Mouse (Mus musculus) heart, embryonic 15.5 days (tissue): ENCODE data around the gene Rgs12. TPM values are rescaled to one million over a fixed set of nuclear protein-coding genes. Genes with fewer than 3 reads are reported as not detected.

Experiments used
- ATAC-seq: fragments of 200-750 bp; cut with Nextera tagmentation; replicated peaks from 2 replicates; pipeline ENCODE4 v1.8.0; 2017; ENCODE audit warnings: low read depth, moderate TSS enrichment; ENCODE audit not compliant: insufficient number of reproducible peaks, insufficient read depth, low FRiP score
- H3K27ac ChIP-seq: fragments of 300-500 bp; sonication (generic); 2 replicates; pipeline ENCODE4 v1.5.1; 2015; ENCODE audit warnings: mild to moderate bottlenecking, inconsistent platforms
- H3K27me3 ChIP-seq: fragments of 300-500 bp; sonication (generic); 2 replicates; pipeline ENCODE4 v1.6.1; 2015; ENCODE audit warnings: inconsistent platforms
- H3K36me3 ChIP-seq: fragments of 300-500 bp; sonication (generic); 2 replicates; pipeline ENCODE4 v1.6.1; 2015; ENCODE audit warnings: mild to moderate bottlenecking, inconsistent platforms
- H3K4me1 ChIP-seq: fragments of 300-500 bp; sonication (generic); replicated peaks from 2 replicates; pipeline ENCODE4 v1.6.1; 2015; ENCODE audit warnings: inconsistent platforms
- H3K4me2 ChIP-seq: fragments of 300-500 bp; sonication (generic); 2 replicates; pipeline ENCODE4 v1.6.1; 2015; ENCODE audit warnings: inconsistent platforms, mild to moderate bottlenecking, moderate library complexity
- H3K4me3 ChIP-seq: fragments of 300-500 bp; sonication (generic); 2 replicates; pipeline ENCODE4 v1.5.1; 2015; ENCODE audit warnings: mild to moderate bottlenecking, inconsistent platforms
- H3K9ac ChIP-seq: fragments of 300-500 bp; sonication (generic); 2 replicates; pipeline ENCODE4 v1.6.1; 2015; ENCODE audit warnings: mild to moderate bottlenecking, inconsistent platforms
- H3K9me3 ChIP-seq: fragments of 300-500 bp; sonication (generic); replicated peaks from 2 replicates; pipeline ENCODE4 v1.6.1; 2016; ENCODE audit warnings: inconsistent platforms
- WGBS: fragments of 180-500 bp; shearing (Covaris S2); methylation state at CpG from one replicate; pipeline ENCODE4 v1.1.7; 2015; ENCODE audit warnings: mixed read lengths; 5-methylcytosine and 5-hydroxymethylcytosine counted together
- polyA plus RNA-seq: library from polyadenylated mRNA; unstranded; fragments of >200 nt; fragmentation: Nextera tagmentation; extraction: Ambion mirVana; gene quantifications from 2 replicates; pipeline ENCODE4 v1.2.1, GENCODE M21; 2015

Gene Rgs12
- polyA plus RNA-seq, 1 experiment from 2014 or later: 28.7 TPM

DNA sequence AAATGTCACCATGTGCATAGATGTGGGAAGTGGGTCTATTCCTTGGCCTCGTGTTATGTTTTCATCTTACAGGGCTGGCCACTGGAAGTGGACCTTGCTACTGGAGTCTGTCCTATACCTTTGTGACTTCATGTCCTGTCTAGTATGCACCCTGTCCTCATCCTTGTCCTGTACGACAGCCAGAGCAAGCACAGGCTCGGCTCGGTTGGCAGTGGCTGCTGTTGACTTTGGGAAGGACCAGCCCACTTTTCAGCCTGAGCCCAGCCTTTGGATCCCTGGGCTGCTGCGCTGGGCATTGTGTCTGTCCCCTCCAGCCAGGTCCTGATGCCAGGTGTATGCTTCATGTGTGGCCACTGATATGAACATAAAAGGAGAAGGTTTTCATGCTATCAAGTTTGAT is 61.4 kb downstream of the Rgs12 start:
- peaks cover 14% of the 10 kb centered on the region for H3K4me1 ChIP-seq
- no peak overlapping the region for H3K4me2 ChIP-seq
- no peaks in the 10 kb centered on the region for H3K9me3 ChIP-seq
- H3K27ac ChIP-seq: no peak overlapping the region
- no peak overlapping the region for H3K4me3 ChIP-seq
- H3K9ac ChIP-seq: no peak overlapping the region
- no peaks in the 10 kb centered on the region for H3K27me3 ChIP-seq
- ATAC-seq: no peak
- 0 out of 2 replicates have a peak, but pooled peaks cover 5% of the 10 kb centered on the region for H3K36me3 ChIP-seq
- WGBS: 59% methylated on average over 5 of the region's 5 CpGs

DNA sequence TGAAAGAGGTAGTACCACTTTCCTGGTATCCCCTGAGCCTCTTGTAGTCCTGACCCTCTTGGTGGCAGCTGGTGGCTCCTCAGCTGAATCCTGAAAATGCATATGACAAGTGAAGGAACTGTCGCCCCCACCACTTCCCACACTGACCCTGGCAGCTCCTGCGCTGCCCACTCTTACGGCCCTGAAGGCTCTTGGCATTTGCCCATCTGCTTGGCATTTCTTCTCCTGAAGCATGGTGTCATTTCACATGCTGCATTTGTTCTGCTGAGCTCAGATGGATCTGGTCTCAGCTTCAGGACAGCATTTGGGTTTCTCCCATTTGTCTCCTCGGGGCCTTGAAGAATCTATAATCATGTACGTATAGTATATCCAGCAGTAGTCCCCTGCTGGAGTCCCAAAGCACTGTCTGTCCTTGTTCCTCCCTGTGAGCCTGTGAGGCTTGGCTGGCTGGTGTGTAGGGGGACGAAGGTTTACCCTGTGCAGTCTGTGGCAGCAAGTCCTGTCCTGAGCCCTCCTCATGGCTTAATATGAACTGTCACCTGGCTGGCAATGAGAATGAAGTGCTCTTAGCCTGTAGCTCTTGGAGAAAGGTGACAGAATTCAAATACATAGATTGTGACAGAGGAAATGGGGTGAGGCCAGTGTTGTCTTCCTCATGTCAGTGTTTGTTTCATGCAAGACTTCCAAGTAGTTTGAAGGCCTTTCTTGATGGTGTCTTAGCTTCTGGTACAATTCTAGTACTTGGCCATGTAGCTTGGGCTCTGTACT is 62.1 kb downstream of the Rgs12 start:
- 92% methylated on average over 6 of the region's 6 CpGs for WGBS
- no peak overlapping the region for H3K4me3 ChIP-seq
- ATAC-seq: no peak
- H3K36me3 ChIP-seq: 0 out of 2 replicates have a peak, but pooled peaks cover 5% of the 10 kb centered on the region
- peaks cover 14% of the 10 kb centered on the region for H3K4me1 ChIP-seq
- no peak overlapping the region for H3K4me2 ChIP-seq
- H3K27ac ChIP-seq: no peak overlapping the region
- no peaks in the 10 kb centered on the region for H3K27me3 ChIP-seq
- no peaks in the 10 kb centered on the region for H3K9me3 ChIP-seq
- no peak overlapping the region for H3K9ac ChIP-seq

DNA sequence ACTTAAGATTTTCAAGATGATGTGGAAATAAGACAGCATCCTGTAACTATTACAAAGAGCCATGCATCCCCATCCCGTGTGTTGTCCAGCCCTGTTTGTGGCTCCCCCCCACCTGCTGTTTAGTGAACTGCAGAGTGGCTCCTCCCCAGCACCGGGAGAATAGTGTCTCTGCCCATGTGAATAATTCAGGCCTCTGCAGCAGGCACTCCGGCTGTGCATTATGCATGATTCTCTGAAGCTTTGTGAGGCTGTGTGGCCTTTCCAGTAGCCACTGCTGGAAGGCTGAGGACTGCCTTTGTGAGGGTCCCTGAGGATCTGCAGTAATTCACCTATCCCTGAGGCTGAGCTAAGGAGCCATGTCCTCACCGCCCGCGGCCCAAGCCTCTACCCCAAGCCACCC is 64.8 kb downstream of the Rgs12 start:
- Histone ChIP-seq H3K27ac (no peak overlapping the region), H3K4me1 (peaks cover 8% of the 10 kb centered on the region), H3K4me3 (no peak overlapping the region), H3K9ac (no peak overlapping the region), H3K9me3 (no peaks in the 10 kb centered on the region), H3K27me3 (no peaks in the 10 kb centered on the region), H3K36me3 (no peaks in the 10 kb centered on the region), H3K4me2 (no peak overlapping the region)
- 78% methylated on average over 6 of the region's 6 CpGs for WGBS
- no peak for ATAC-seq

DNA sequence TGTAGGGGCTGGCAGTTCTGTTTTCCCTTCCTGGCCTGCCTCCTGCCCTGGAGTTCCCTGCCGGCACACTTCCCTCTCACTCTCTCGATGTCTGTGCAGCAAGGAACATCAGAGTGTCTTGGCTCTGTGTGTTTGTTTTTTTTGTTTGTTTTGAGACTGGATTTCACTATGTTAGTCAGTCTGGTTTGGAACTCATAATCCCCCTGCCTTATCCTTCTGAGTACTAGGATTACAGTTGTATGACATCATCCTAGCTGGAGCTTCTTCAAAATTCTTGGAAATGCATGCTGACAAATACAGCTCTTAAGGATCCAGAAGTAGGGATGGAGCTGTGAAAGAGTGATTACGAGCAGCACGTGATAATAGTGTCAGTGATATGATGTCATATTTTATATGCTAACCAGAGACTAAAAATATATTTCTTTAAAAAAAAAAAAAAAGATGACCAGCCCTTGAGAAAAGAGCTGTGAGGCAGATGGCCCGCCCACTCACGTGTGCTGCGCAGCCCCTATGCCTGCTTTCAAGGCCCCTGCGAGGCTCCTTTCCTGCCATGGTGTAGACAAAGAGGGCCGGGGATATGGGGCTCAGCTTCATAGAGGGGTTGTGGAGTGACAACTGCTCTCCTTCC is 70.5 kb downstream of the Rgs12 start:
- Histone ChIP-seq H3K27ac (peak overlapping the region; percentile 31), H3K4me1 (peaks cover 28% of the 10 kb centered on the region)
- 56% methylated on average over 9 of the region's 9 CpGs for WGBS

DNA sequence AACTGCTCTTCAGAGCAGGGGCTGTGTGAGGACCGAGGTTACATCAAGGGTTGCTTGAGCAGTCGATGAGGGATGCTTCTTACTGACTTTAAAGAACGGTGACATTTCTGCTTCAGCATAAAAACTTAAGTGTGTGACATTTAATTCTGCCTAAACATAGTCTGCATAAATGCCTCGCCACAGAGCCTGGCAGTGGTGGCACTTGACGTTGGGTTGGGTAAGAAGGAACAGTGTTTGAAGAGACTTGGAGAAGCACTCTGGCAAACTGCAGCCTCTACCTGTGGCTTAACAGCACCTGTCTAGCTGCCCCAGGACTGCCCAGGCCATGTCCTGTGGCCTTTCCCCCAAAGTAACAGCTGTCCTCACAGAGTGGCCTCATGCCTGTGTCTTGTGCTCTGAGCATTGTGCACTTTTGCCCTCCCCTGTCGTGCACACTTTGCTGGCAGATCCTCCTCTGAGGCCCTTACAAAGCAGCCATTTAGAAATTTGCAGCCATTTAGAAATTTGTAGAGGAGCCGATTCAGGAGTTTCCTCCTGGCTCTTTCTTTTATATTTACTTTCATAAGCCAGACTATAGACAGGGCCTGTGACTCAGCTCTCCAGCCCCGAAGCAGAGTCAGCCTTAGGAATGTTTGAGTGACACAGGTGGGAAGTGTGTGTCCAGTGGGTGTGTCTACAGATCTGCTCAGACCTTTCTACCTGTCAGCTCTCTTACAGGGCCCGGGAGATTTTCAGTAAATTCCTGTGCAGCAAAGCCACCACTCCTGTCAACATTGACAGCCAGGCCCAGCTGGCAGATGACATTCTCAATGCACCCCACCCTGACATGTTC is 71.4 kb downstream of the Rgs12 start:
- H3K9me3 ChIP-seq: no peaks in the 10 kb centered on the region
- H3K4me1 ChIP-seq: peaks cover 28% of the 10 kb centered on the region
- H3K27me3 ChIP-seq: no peaks in the 10 kb centered on the region
- WGBS: 73% methylated on average over 9 of the region's 9 CpGs
- ATAC-seq: no peak
- no peak overlapping the region for H3K9ac ChIP-seq
- peak overlapping the region; percentile 15; the same call in 1 of the 2 replicates for H3K27ac ChIP-seq
- H3K36me3 ChIP-seq: peaks cover 8% of the 10 kb centered on the region; the same call in 1 of the 2 replicates
- H3K4me2 ChIP-seq: no peak overlapping the region
- H3K4me3 ChIP-seq: no peak overlapping the region

More for the DNA sequence above, 70.5 kb downstream of the Rgs12 start:
- no peaks in the 10 kb centered on the region for H3K27me3 ChIP-seq
- ATAC-seq: no peak
- H3K9ac ChIP-seq: no peak overlapping the region
- H3K36me3 ChIP-seq: peaks cover 5% of the 10 kb centered on the region; the same call in 1 of the 2 replicates
- H3K9me3 ChIP-seq: no peaks in the 10 kb centered on the region
- no peak overlapping the region for H3K4me3 ChIP-seq
- H3K4me2 ChIP-seq: no peak overlapping the region

DNA sequence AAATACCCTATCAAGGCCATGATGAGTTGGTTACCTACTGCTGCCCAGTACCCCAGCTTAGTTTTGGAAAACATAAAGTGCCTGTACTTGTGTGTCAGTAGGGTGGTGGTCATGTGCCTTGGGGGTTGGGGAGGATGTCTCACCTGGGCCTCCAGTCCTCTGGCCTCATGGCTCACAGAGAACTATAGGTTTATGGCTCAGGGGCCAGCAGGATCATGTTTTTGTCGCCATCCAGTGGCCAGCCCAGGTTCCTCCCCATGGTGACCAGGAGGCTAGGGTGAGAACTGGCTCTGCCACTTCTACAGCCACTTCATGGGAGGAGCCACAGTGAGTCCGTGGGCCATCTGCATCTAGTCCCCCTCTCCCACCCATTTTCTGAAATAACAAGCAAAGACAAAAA is 75.7 kb downstream of the Rgs12 start:
- Histone ChIP-seq H3K27ac (no peak overlapping the region), H3K9me3 (no peaks in the 10 kb centered on the region), H3K9ac (no peak overlapping the region), H3K36me3 (peaks cover 41% of the 10 kb centered on the region), H3K27me3 (no peaks in the 10 kb centered on the region), H3K4me1 (peaks cover 19% of the 10 kb centered on the region), H3K4me2 (no peak overlapping the region), H3K4me3 (no peak overlapping the region)
- ATAC-seq: no peak
- 11% methylated on average over 2 of the region's 2 CpGs for WGBS

DNA sequence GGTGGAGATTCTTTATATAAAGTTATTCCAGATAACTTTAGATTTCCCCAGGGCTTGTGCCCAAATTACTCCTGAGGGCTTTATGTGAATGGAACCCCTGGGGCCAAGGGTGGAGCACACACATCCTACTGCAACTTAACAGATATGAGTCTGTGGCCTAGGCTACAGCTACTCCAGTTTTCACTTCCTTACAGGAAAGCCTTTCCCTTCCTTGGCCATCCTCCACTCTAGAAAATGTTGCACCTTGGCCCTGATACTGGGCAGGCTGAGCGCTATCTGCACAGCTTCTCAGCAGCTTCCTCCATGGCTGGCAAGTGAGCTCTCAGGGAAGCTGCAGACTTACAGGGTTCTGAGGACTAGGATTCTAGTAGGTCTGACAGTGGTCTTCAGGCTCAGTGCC is 80.1 kb downstream of the Rgs12 start:
- Histone ChIP-seq H3K4me1 (no peaks in the 10 kb centered on the region; the same call in 1 of the 2 replicates), H3K4me2 (no peak overlapping the region), H3K9ac (no peak overlapping the region), H3K9me3 (no peaks in the 10 kb centered on the region), H3K4me3 (no peak overlapping the region), H3K27me3 (no peaks in the 10 kb centered on the region), H3K27ac (no peak overlapping the region), H3K36me3 (peaks cover 58% of the 10 kb centered on the region)
- ATAC-seq: no peak
- 81% methylated on average over 1 of the region's 1 CpGs for WGBS

DNA sequence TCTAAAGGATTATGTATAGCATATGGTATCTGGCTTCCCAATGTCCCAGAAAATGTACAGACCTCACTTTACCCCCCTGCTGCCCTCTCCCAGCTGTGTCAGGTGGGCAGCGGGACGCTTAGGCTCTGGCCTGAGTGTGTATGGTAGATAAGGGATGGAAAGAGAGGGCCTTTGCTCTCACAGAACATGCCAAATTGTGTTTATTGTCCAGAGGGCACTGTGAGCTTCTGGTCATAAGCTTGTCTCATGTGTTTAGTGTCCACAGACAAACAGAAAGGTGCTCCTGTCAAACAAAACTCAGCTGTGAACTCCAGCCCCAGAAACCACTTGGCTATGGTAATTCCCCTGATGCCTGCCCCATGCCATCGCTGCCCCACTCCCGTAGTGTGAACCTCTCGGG is 80.5 kb downstream of the Rgs12 start:
- Histone ChIP-seq H3K36me3 (peaks cover 58% of the 10 kb centered on the region), H3K4me3 (no peak overlapping the region), H3K27ac (no peak overlapping the region), H3K9me3 (no peaks in the 10 kb centered on the region), H3K9ac (no peak overlapping the region), H3K4me2 (no peak overlapping the region), H3K27me3 (no peaks in the 10 kb centered on the region), H3K4me1 (no peaks in the 10 kb centered on the region; the same call in 1 of the 2 replicates)
- 84% methylated on average over 5 of the region's 5 CpGs for WGBS
- ATAC-seq: no peak

DNA sequence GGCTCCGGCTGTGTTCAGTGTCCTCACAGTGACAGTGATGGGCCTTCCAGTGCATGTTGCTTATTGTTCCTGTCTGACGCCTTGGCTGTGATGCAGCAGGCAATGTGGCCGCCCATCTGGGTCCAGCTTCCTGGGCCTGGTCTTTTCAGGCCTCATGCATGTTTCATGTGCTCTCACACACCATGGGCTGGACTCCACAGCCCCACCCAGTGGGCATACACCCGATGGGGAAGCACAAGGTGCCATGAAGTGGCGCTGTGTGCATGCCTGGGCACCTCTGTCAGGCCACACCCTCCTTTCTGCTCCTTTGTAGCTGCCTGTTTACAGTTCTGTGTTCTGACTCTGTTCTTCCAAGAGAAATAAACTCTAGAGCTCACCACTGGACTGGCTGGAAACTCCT is 83.8 kb downstream of the Rgs12 start:
- H3K27ac ChIP-seq: no peak overlapping the region
- no peak overlapping the region for H3K4me3 ChIP-seq
- no peak for ATAC-seq
- peaks cover 32% of the 10 kb centered on the region; the same call in 1 of the 2 replicates for H3K36me3 ChIP-seq
- H3K4me1 ChIP-seq: peaks cover 11% of the 10 kb centered on the region
- H3K27me3 ChIP-seq: no peaks in the 10 kb centered on the region
- WGBS: 81% methylated on average over 5 of the region's 5 CpGs
- no peaks in the 10 kb centered on the region for H3K9me3 ChIP-seq
- H3K9ac ChIP-seq: no peak overlapping the region
- no peak overlapping the region for H3K4me2 ChIP-seq

DNA sequence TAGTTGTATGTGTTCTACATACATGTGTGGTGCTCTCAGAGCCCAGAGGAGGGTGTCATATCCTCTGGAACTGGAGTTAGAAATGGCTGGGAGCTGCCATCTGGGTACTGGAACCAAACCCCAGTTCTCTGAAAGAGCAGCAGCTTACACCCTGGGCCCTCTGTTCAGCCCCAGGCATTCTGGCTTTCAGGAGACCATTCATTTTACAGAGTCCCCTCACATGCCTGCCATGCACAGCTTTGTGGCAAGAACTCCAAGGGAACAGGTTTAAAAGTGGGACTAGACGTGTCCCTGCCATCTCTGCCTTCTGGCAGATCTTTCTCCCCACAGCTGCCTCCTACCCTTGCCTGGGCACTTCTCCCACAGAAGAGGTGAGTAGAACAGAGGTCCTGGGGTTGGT is 84.4 kb downstream of the Rgs12 start:
- no peaks in the 10 kb centered on the region for H3K9me3 ChIP-seq
- H3K9ac ChIP-seq: no peak overlapping the region
- H3K4me3 ChIP-seq: no peak overlapping the region
- H3K27ac ChIP-seq: no peak overlapping the region
- ATAC-seq: no peak
- H3K27me3 ChIP-seq: no peaks in the 10 kb centered on the region
- H3K4me1 ChIP-seq: peaks cover 11% of the 10 kb centered on the region
- peaks cover 27% of the 10 kb centered on the region; the same call in 1 of the 2 replicates for H3K36me3 ChIP-seq
- H3K4me2 ChIP-seq: no peak overlapping the region
- 75% methylated on average over 1 of the region's 1 CpGs for WGBS

DNA sequence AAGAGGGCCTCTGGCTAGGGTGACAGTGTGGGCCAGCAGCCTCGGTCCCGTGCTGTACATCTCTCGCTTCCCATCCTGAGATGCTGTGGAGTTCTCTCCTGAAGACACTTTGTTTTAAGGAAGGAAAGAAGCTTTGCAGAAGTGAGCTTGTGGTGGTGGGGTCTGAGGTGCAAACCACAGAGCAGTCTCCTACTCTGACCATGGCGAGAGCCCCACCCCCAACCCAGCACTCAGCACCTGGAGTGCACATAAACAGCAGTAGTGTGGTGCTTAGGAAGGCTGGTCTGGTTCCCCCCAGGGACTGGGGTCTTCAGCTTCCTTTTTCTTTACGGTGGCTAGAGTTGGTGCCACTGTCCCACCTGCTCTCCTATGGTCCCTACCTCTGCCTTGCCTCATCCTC is 85.9 kb downstream of the Rgs12 start:
- Histone ChIP-seq H3K9me3 (no peaks in the 10 kb centered on the region), H3K9ac (no peak overlapping the region), H3K36me3 (peaks cover 21% of the 10 kb centered on the region; the same call in 1 of the 2 replicates), H3K4me3 (no peak overlapping the region), H3K27ac (peak overlapping the region; percentile 67), H3K27me3 (no peaks in the 10 kb centered on the region), H3K4me2 (no peak overlapping the region), H3K4me1 (peaks cover 11% of the 10 kb centered on the region)
- 79% methylated on average over 5 of the region's 5 CpGs for WGBS
- ATAC-seq: no peak
